Mouse (Mus musculus): Measurements from ENCODE around the gene Krtap11-1.

Gene Krtap11-1

GRCm38 (mm10) chr16:89571083-89571482 is at the start of gene Krtap11-1:
Gene Krtap11-1 (minus strand): TSS chr16:89571183.
- no peak for DNase-seq (ENCODE audit: low spot score)

GRCm38 (mm10) chr16:89618190-89618589 is 47.2 kb upstream of the Krtap11-1 start:
- DNase-seq (ENCODE audit: low spot score): no peak

- no peak for DNase-seq (ENCODE audit: low spot score)
These were observed 46.3 kb upstream of the Krtap11-1 start for GRCm38 (mm10) chr16:89617251-89617650.

- peak; percentile 4 for DNase-seq (ENCODE audit: low spot score)
These were observed 42.7 kb upstream of the Krtap11-1 start for GRCm38 (mm10) chr16:89613726-89614125.

GRCm38 (mm10) chr16:89608791-89609185 is 37.8 kb upstream of the Krtap11-1 start:
- DNase-seq (ENCODE audit: low spot score): no peak

GRCm38 (mm10) chr16:89608161-89608790 is 37.3 kb upstream of the Krtap11-1 start:
- DNase-seq (ENCODE audit: low spot score): no peak

GRCm38 (mm10) chr16:89606951-89607350 is 36.0 kb upstream of the Krtap11-1 start:
- DNase-seq (ENCODE audit: low spot score): no peak

GRCm38 (mm10) chr16:89587209-89587608 is 16.2 kb upstream of the Krtap11-1 start:
- no peak for DNase-seq (ENCODE audit: low spot score)

- DNase-seq (ENCODE audit: low spot score): no peak
These were observed 14.9 kb upstream of the Krtap11-1 start for GRCm38 (mm10) chr16:89585604-89586508.

- DNase-seq (ENCODE audit: low spot score): no peak
These were observed 10.7 kb upstream of the Krtap11-1 start for GRCm38 (mm10) chr16:89581658-89582057.

GRCm38 (mm10) chr16:89570516-89570915 is 467 bp downstream of the Krtap11-1 start:
- no peak for DNase-seq (ENCODE audit: low spot score)

- DNase-seq (ENCODE audit: low spot score): no peak
These were observed 1.8 kb downstream of the Krtap11-1 start for GRCm38 (mm10) chr16:89569136-89569535.

- no peak for DNase-seq (ENCODE audit: low spot score)
These were observed 2.8 kb downstream of the Krtap11-1 start for GRCm38 (mm10) chr16:89568141-89568540.

- no peak for DNase-seq (ENCODE audit: low spot score)
These were observed 20.7 kb downstream of the Krtap11-1 start for GRCm38 (mm10) chr16:89550298-89550697.

GRCm38 (mm10) chr16:89538031-89538484 is 32.9 kb downstream of the Krtap11-1 start:
- no peak for DNase-seq (ENCODE audit: low spot score)

- DNase-seq (ENCODE audit: low spot score): no peak
These were observed 33.6 kb downstream of the Krtap11-1 start for GRCm38 (mm10) chr16:89537349-89537748.

GRCm38 (mm10) chr16:89530547-89530946 is 40.4 kb downstream of the Krtap11-1 start:
- DNase-seq (ENCODE audit: low spot score): no peak

GRCm38 (mm10) chr16:89529846-89530245 is 41.1 kb downstream of the Krtap11-1 start:
- DNase-seq (ENCODE audit: low spot score): no peak

GRCm38 (mm10) chr16:89528380-89528779 is 42.6 kb downstream of the Krtap11-1 start:
- no peak for DNase-seq (ENCODE audit: low spot score)

GRCm38 (mm10) chr16:89520996-89521395 is 50.0 kb downstream of the Krtap11-1 start:
- DNase-seq (ENCODE audit: low spot score): no peak

GRCm38 (mm10) chr16:89520555-89520954 is 50.4 kb downstream of the Krtap11-1 start:
- no peak for DNase-seq (ENCODE audit: low spot score)
